Mouse (Mus musculus) heart, embryonic 14.5 days (tissue): Measurements from ENCODE around the gene Nrbf2. TPM values are rescaled to one million over a fixed set of nuclear protein-coding genes. Genes with fewer than 3 reads are reported as not detected.

Experiments
- ATAC-seq: fragments of 200-750 bp; cut with Nextera tagmentation; 2 replicates; pipeline ENCODE4 v1.8.0; 2017; ENCODE audit warnings: low read depth, moderate TSS enrichment; ENCODE audit not compliant: insufficient number of reproducible peaks, insufficient read depth, low FRiP score
- H3K27ac ChIP-seq, 2 experiments: fragments of 200-500 bp in 1 of 2; fragments of 300-500 bp in 1 of 2; sonication (generic) in 1 of 2; replicated peaks in 1 of 2; 2 replicates each; pipeline ENCODE4 v1.5.1; 2012 to 2014; ENCODE audit warnings: low read depth in 2 of 2, low read length in 2 of 2, control low read depth in 1 of 2, mild to moderate bottlenecking in 1 of 2, mixed read lengths in 1 of 2; ENCODE audit not compliant: control insufficient read depth in 1 of 2, insufficient read depth in 1 of 2
- H3K27me3 ChIP-seq: fragments of 300-500 bp; sonication (generic); 2 replicates; pipeline ENCODE4 v1.6.1; 2014; ENCODE audit warnings: mild to moderate bottlenecking, low read length, control low read depth; ENCODE audit not compliant: control insufficient read depth, insufficient read depth
- H3K36me3 ChIP-seq: fragments of 300-500 bp; sonication (generic); 2 replicates; pipeline ENCODE4 v1.6.1; 2014; ENCODE audit warnings: mild to moderate bottlenecking, control low read depth, low read length, mixed read lengths; ENCODE audit not compliant: control insufficient read depth, insufficient read depth
- H3K4me1 ChIP-seq, 2 experiments: fragments of 200-500 bp in 1 of 2; fragments of 300-500 bp in 1 of 2; sonication (generic) in 1 of 2; 2 replicates each; pipeline ENCODE4 v1.6.1; 2012 to 2014; ENCODE audit warnings: low read length in 2 of 2, control low read depth in 1 of 2, mixed read lengths in 1 of 2; ENCODE audit not compliant: control insufficient read depth in 2 of 2, insufficient read depth in 2 of 2
- H3K4me2 ChIP-seq: fragments of 300-500 bp; sonication (generic); 2 replicates; pipeline ENCODE4 v1.6.1; 2014; ENCODE audit warnings: mild to moderate bottlenecking, low read length
- H3K4me3 ChIP-seq, 2 experiments: fragments of 200-500 bp in 1 of 2; fragments of 300-500 bp in 1 of 2; sonication (generic) in 1 of 2; 2 replicates each; pipeline ENCODE4 v1.5.1; 2012 to 2014; ENCODE audit warnings: low read length in 2 of 2, mild to moderate bottlenecking in 2 of 2, control low read depth in 1 of 2, low read depth in 1 of 2, moderate library complexity in 1 of 2; ENCODE audit not compliant: control insufficient read depth in 1 of 2, insufficient read depth in 1 of 2
- H3K9ac ChIP-seq: fragments of 300-500 bp; sonication (generic); 2 replicates; pipeline ENCODE4 v1.6.1; 2014; ENCODE audit warnings: mild to moderate bottlenecking, low read length
- H3K9me3 ChIP-seq: fragments of 300-500 bp; sonication (generic); 2 replicates; pipeline ENCODE4 v1.6.1; 2016; ENCODE audit warnings: low read length, control low read depth; ENCODE audit not compliant: control insufficient read depth
- WGBS: fragments of 180-500 bp; shearing (Covaris S2); extraction: QIAGEN DNeasy Blood & Tissue Kit; methylation state at CpG from one replicate; pipeline ENCODE4 v1.1.7; 2014; 5-methylcytosine and 5-hydroxymethylcytosine counted together
- polyA plus RNA-seq: library from polyadenylated mRNA; unstranded; fragments of >200 nt; fragmentation: Nextera tagmentation; extraction: Ambion mirVana; gene quantifications from 2 replicates; pipeline ENCODE4 v1.2.1, GENCODE M21; 2014

Gene Nrbf2
- polyA plus RNA-seq, 1 experiment from 2014 or later: 33.4 TPM

DNA sequence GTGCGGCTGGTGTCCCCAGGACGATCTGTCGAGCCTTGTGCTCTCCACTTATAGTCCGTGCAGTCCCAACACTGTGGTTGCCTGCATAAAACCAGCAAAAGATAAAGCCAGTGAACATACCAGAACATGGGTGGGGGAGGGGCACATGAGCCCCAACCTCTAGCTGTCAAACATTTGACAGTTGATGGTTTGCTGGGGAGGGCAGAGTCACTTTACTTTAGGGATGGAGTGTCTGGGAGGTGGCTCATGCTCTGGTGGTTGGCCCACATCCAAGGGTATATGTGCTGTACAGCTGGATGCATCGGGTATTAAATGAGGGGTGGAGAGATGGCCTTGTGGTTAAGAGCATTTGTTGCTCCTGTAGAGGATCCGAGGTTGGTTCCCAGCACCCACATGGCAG lies 15.9 kb upstream of the Nrbf2 start:
- Histone ChIP-seq H3K27ac (no peak overlapping the region), H3K4me3 (no peak overlapping the region), H3K4me2 (no peak overlapping the region), H3K36me3 (no peaks in the 10 kb centered on the region), H3K9ac (no peak overlapping the region), H3K27me3 (no peaks in the 10 kb centered on the region), H3K4me1 (peaks cover 4 to 8% of the 10 kb centered on the region in 2 experiments; a peak in 3 of 4 replicates), H3K9me3 (no peaks in the 10 kb centered on the region)
- ATAC-seq: no peak
- WGBS: 86% methylated on average over 6 of the region's 6 CpGs

DNA sequence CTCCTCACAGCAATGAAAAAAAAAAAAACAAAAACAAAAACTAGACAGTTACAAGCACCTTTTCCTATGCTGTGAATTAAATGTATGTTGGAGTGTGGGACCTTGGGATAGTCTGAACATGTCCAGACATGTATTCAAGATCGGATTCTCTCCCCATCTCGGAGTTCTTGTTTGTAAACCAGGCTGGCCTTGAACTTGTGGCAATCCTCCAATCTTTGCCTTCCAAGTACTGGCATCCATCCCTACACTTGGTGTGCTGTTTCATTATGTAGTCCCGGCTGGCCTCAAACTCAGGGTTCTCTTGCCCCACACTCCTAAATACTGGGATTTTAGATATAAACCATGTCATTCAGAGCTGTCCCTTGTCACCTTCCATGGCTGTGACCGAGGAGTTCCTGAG lies 14.2 kb upstream of the Nrbf2 start:
- peaks cover 4 to 8% of the 10 kb centered on the region in 2 experiments; a peak in 3 of 4 replicates for H3K4me1 ChIP-seq
- H3K9me3 ChIP-seq: no peaks in the 10 kb centered on the region
- no peaks in the 10 kb centered on the region for H3K27me3 ChIP-seq
- H3K36me3 ChIP-seq: no peaks in the 10 kb centered on the region
- H3K9ac ChIP-seq: no peak overlapping the region
- no peak overlapping the region for H3K4me3 ChIP-seq
- no peak overlapping the region for H3K27ac ChIP-seq
- H3K4me2 ChIP-seq: no peak overlapping the region
- 82% methylated on average over 4 of the region's 4 CpGs for WGBS
- ATAC-seq: no peak

DNA sequence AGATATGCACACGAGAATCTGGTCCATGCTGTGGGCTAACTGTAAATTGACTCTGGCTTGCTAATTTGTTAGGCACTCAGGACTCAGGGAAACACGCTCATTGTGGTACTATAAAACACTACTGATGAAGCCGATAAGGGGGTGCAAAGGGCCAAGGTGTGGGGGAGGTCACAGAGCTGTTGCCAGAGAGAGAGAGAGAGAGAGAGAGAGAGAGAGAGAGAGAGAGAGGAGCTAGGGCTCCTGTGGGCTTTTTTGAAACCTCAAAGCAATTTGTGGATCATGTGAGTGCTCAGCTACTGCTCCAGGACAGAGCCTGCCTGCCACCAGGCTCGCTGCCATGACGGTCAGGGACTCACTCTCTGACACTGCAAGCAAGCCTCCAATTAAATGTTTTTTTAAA lies 13.8 kb upstream of the Nrbf2 start:
- H3K9ac ChIP-seq: no peak overlapping the region
- H3K36me3 ChIP-seq: no peaks in the 10 kb centered on the region
- no peak for ATAC-seq
- H3K4me3 ChIP-seq: no peak overlapping the region
- no peaks in the 10 kb centered on the region for H3K27me3 ChIP-seq
- no peak overlapping the region for H3K27ac ChIP-seq
- no peaks in the 10 kb centered on the region for H3K9me3 ChIP-seq
- 57% methylated on average over 5 of the region's 5 CpGs for WGBS
- H3K4me1 ChIP-seq: peaks cover 4 to 8% of the 10 kb centered on the region in 2 experiments; a peak in 3 of 4 replicates
- H3K4me2 ChIP-seq: no peak overlapping the region

- Histone ChIP-seq H3K4me3 (no peak overlapping the region), H3K9ac (no peak overlapping the region), H3K4me1 (peaks cover 4 to 8% of the 10 kb centered on the region in 2 experiments; a peak in 3 of 4 replicates), H3K27ac (no peak overlapping the region), H3K27me3 (no peaks in the 10 kb centered on the region), H3K9me3 (no peaks in the 10 kb centered on the region), H3K36me3 (no peaks in the 10 kb centered on the region), H3K4me2 (no peak overlapping the region)
- 79% methylated on average over 17 of the region's 17 CpGs for WGBS
- no peak for ATAC-seq
These were observed 12.2 kb upstream of the Nrbf2 start for GRCm38 (mm10) chr10:67297175-67297855.

DNA sequence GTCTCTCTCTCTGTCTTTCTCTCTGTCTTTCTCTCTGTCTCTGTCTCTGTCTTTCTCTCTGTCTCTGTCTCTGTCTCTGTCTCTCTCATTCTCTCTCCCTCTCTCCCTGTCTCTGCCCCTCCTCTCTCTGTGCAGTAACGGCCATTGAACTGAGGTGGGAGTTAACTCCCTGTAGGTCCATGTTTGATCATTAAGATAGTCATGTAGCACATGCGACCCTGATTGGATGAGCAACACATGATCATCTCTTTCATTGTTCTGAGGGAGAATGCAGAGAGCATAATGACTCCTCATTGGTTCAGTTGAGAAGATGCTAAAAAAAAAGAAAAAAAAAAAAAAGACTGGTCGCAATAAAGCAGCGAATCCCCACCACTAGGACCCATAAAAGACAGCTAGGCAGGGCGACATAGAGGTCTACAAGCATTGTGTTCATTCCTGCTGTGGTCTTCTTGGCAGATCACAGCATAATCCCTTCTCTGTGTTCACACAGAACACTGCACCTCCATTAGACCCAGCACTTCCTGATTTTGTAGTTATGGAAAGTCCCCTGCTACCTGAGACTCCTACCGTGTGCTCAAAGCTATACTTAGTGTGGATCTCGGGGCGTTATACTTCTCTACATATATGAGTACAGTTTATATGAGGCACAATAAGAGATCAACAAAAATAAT lies 11.5 kb upstream of the Nrbf2 start:
- no peak overlapping the region for H3K27ac ChIP-seq
- H3K4me3 ChIP-seq: no peak overlapping the region
- H3K27me3 ChIP-seq: no peaks in the 10 kb centered on the region
- H3K4me2 ChIP-seq: no peak overlapping the region
- peaks cover 4 to 8% of the 10 kb centered on the region in 2 experiments; a peak in 3 of 4 replicates for H3K4me1 ChIP-seq
- ATAC-seq: no peak
- WGBS: 81% methylated on average over 8 of the region's 8 CpGs
- H3K9me3 ChIP-seq: no peaks in the 10 kb centered on the region
- H3K36me3 ChIP-seq: no peaks in the 10 kb centered on the region
- H3K9ac ChIP-seq: no peak overlapping the region

DNA sequence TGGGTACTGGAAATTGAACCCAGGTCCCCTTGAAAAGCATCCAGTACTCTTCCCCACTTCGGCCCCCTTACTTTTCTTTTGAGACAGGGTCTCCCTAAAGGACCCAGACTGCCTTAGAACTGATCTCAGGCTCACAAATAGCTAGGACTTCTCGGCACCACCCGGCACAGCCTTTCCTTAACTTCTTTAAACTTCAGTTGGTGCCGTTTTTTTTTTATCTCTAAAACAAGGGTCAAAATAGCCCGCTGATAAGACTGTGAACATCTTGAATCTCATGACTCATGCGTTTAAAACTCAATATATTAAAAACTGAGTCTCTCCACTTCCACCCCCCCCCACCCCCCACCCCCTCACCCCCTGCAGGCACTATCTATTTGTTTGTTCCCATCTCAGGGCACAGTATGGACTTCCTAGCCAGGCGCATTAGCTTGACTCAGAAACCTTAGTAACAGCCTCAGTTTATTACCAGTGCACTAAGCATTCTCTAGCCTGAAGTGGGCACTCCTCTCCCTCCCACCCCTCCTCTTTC lies 10.9 kb upstream of the Nrbf2 start:
- ATAC-seq: no peak
- Histone ChIP-seq H3K36me3 (no peaks in the 10 kb centered on the region), H3K9ac (no peak overlapping the region)

GRCm38 (mm10) chr10:67295331-67295730 lies 10.2 kb upstream of the Nrbf2 start:
- H3K4me1 ChIP-seq: peaks cover 6 to 16% of the 10 kb centered on the region in 2 experiments
- H3K9ac ChIP-seq: no peak overlapping the region
- H3K4me2 ChIP-seq: no peak overlapping the region
- 67% methylated on average over 5 of the region's 5 CpGs for WGBS
- H3K27me3 ChIP-seq: no peaks in the 10 kb centered on the region
- no peak overlapping the region for H3K4me3 ChIP-seq
- H3K9me3 ChIP-seq: no peaks in the 10 kb centered on the region
- no peaks in the 10 kb centered on the region for H3K36me3 ChIP-seq
- H3K27ac ChIP-seq: no peak overlapping the region
- ATAC-seq: no peak

More for the DNA sequence above, 10.9 kb upstream of the Nrbf2 start:
- H3K27ac ChIP-seq: no peak overlapping the region
- 40% methylated on average over 7 of the region's 7 CpGs for WGBS
- no peaks in the 10 kb centered on the region for H3K9me3 ChIP-seq
- no peak overlapping the region for H3K4me3 ChIP-seq
- no peaks in the 10 kb centered on the region for H3K27me3 ChIP-seq
- no peak overlapping the region for H3K4me2 ChIP-seq
- peaks cover 4 to 10% of the 10 kb centered on the region in 2 experiments for H3K4me1 ChIP-seq
